Mouse (Mus musculus) testis, adult 2 months (tissue): ENCODE measurements at regions not wholly inside any gene's neighbourhood (a gene's known extent, or its start where the extent isn't known, plus 50 kb on each side); places are given as distances from the start of the nearest gene placed in this dataset.

Experiments used
- H3K27ac ChIP-seq: fragments of 200-500 bp; 2 replicates; pipeline ENCODE4 v1.5.1; 2012; ENCODE audit warnings: low read depth, low read length; ENCODE audit not compliant: control insufficient read depth, insufficient read depth
- H3K27me3 ChIP-seq: fragments of 200-500 bp; 2 replicates; pipeline ENCODE4 v1.6.1; 2012; ENCODE audit warnings: mild to moderate bottlenecking, low read length, moderate library complexity; ENCODE audit not compliant: control insufficient read depth, insufficient read depth
- H3K36me3 ChIP-seq: fragments of 200-500 bp; 2 replicates; pipeline ENCODE4 v1.6.1; 2012; ENCODE audit warnings: mild to moderate bottlenecking, low read length; ENCODE audit not compliant: control insufficient read depth, insufficient read depth
- H3K4me1 ChIP-seq: fragments of 200-500 bp; 2 replicates; pipeline ENCODE4 v1.6.1; 2012; ENCODE audit warnings: low read length; ENCODE audit not compliant: control insufficient read depth, insufficient read depth
- H3K4me3 ChIP-seq: fragments of 200-500 bp; 2 replicates; pipeline ENCODE4 v1.5.1; 2012; ENCODE audit warnings: low read depth, mild to moderate bottlenecking, low read length, moderate library complexity, mixed read lengths; ENCODE audit not compliant: control insufficient read depth
- CTCF ChIP-seq: fragments of 200-500 bp; IDR thresholded peaks from 2 replicates; pipeline ENCODE4 v1.5.1; 2012; ENCODE audit warnings: low read depth, mild to moderate bottlenecking, inconsistent platforms, low read length, moderate library complexity; ENCODE audit not compliant: control insufficient read depth, insufficient read depth, insufficient replicate concordance
- POLR2A ChIP-seq: fragments of 200-500 bp; IDR thresholded peaks from 2 replicates; pipeline ENCODE4 v1.6.1; 2012; ENCODE audit warnings: low read depth, mild to moderate bottlenecking, inconsistent platforms, low read length, moderate library complexity; ENCODE audit not compliant: control insufficient read depth

DNA sequence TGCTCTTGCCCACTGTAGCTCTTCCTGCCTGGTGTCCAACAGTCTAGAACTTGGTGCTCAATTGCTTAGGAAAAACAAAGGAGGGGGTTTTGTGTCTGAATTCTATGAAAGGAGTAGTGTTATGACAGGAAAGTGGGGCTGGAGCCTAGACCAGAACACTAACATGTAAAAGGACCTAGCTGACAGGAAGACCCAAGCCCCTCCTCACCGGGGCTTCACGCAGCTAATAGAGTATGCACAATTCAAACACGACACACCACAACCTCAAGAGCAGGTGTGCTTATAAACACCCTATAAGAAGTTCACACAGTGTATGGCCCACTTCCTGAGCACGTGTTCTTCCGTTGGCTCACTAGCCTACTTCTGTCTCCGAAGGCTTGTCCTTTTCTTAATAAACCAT is 61.7 kb upstream of the Ifngr1 start:
- H3K4me1 ChIP-seq, result no peaks in the 10 kb centered on the region
- no peak overlapping the region for H3K4me3 ChIP-seq
- H3K27me3 ChIP-seq, result no peaks in the 10 kb centered on the region
- TF ChIP-seq POLR2A (no peak), CTCF (no peak)
- no peaks in the 10 kb centered on the region for H3K36me3 ChIP-seq
- no peak overlapping the region for H3K27ac ChIP-seq

DNA sequence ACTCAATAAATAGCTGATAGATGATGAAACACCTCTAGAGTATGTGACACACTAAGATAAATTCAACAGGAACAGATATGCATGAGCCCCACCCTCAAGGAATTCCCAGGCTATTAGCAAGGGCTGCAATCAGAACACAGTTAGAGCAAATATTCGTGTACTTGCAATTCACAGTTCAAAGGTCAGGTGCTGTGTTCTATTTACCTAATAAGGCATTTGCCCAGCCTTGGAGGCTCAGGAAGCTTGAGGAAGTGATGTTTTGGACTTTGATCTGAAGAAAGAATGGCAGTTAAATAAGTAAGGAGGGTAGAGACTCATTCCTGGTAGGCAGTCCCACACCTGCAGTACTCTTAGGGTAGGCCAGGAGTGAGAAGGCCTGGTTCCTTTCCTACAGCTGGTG is 60.3 kb upstream of the Ifngr1 start:
- no peak overlapping the region for H3K27ac ChIP-seq
- H3K27me3 ChIP-seq, result no peaks in the 10 kb centered on the region
- H3K4me3 ChIP-seq, result no peak overlapping the region
- TF ChIP-seq CTCF, result no peak
- no peak for TF ChIP-seq POLR2A
- H3K4me1 ChIP-seq, result no peaks in the 10 kb centered on the region
- no peaks in the 10 kb centered on the region for H3K36me3 ChIP-seq

- no peaks in the 10 kb centered on the region for H3K27me3 ChIP-seq
- H3K4me1 ChIP-seq, result no peaks in the 10 kb centered on the region
- TF ChIP-seq CTCF, result no peak
- TF ChIP-seq POLR2A, result no peak
- no peak overlapping the region for H3K4me3 ChIP-seq
- H3K36me3 ChIP-seq, result no peaks in the 10 kb centered on the region
- no peak overlapping the region for H3K27ac ChIP-seq
Observed at GRCm38 (mm10) chr10:19532790-19533189, 59.0 kb upstream of the Ifngr1 start.

GRCm38 (mm10) chr10:19533846-19534245 is 57.9 kb upstream of the Ifngr1 start:
- H3K36me3 ChIP-seq, result no peaks in the 10 kb centered on the region
- no peak overlapping the region for H3K27ac ChIP-seq
- TF ChIP-seq CTCF (no peak), POLR2A (no peak)
- no peaks in the 10 kb centered on the region for H3K4me1 ChIP-seq
- no peaks in the 10 kb centered on the region for H3K27me3 ChIP-seq
- H3K4me3 ChIP-seq, result no peak overlapping the region
